ENCODE assay signal across 16 mouse cellular contexts in the genomic region with DNA sequence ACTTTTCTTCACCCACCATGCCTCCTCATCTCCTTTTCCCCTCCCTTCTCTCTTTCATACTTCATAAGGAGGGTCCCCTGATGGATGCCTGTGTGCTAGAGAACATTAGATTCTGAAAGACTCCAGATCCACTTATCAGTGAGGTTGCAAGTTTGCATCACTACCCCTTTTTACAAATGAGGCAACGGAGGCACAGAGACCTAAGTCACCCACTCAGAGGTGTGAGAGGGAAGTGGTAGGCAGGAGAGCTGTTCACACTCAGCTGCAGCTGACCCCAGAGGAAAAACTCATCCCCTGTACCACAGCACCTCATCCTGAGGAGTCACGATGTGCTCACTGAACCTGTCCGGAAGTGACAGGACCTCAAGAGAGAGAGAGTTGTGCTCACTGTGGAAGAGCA.
"Had no signal": no experiment of that assay in that cellular context is flagged by ENCODE, and none has a peak within 500 bp of the region (broad histone marks: within the 10 kb centered on the region; RNA-seq: fewer than 3 reads in every experiment).

No protein-coding gene starts in this region.

- H3K36me3 ChIP-seq: liver, embryonic 13.5 days; liver, embryonic 15.5 days; midbrain, embryonic 13.5 days; midbrain, embryonic 15.5 days; neural tube, embryonic 12.5 days; stomach, embryonic 15.5 days had no signal

- DNase-seq: liver, embryonic 13.5 days; liver, postnatal 0 days; right cerebral cortex, postnatal 14 days; thymus, adult 2 months; thymus, postnatal 25 days; thymus, postnatal 4 days had no signal

- H3K9me3 ChIP-seq: liver, embryonic 13.5 days; liver, embryonic 15.5 days; megakaryocyte, embryonic 14.5 days; midbrain, embryonic 13.5 days; midbrain, embryonic 15.5 days; neural tube, embryonic 12.5 days; stomach, embryonic 15.5 days had no signal

- H3K4me2 ChIP-seq: liver, embryonic 11.5 days; liver, embryonic 13.5 days; liver, embryonic 15.5 days; midbrain, embryonic 11.5 days; midbrain, embryonic 13.5 days; midbrain, embryonic 15.5 days; neural tube, embryonic 12.5 days; stomach, embryonic 15.5 days had no signal

- H3K4me3 ChIP-seq: liver, embryonic 13.5 days; liver, embryonic 15.5 days; megakaryocyte, embryonic 14.5 days; midbrain, embryonic 13.5 days; midbrain, embryonic 15.5 days; neural tube, embryonic 12.5 days; stomach, embryonic 15.5 days had no signal

- H3K9ac ChIP-seq: liver, embryonic 13.5 days; liver, embryonic 15.5 days; liver, postnatal 0 days; midbrain, embryonic 13.5 days; midbrain, embryonic 15.5 days; neural tube, embryonic 12.5 days; stomach, embryonic 15.5 days had no signal

- H3K4me1 ChIP-seq: liver, embryonic 13.5 days; liver, embryonic 15.5 days; midbrain, embryonic 13.5 days; midbrain, embryonic 15.5 days; neural tube, embryonic 12.5 days; stomach, embryonic 15.5 days had no signal

- H3K27me3 ChIP-seq: liver, embryonic 13.5 days; liver, embryonic 15.5 days; midbrain, embryonic 13.5 days; midbrain, embryonic 15.5 days; neural tube, embryonic 12.5 days; stomach, embryonic 15.5 days had no signal

- H3K27ac ChIP-seq: liver, embryonic 13.5 days; liver, embryonic 15.5 days; macrophage; midbrain, embryonic 13.5 days; midbrain, embryonic 15.5 days; neural tube, embryonic 12.5 days; stomach, embryonic 15.5 days; stomach, postnatal 0 days had no signal

- ATAC-seq: liver, postnatal 0 days; midbrain, embryonic 13.5 days; midbrain, embryonic 15.5 days had no signal
